Mouse (Mus musculus): ENCODE measurements around the gene Socs7.

- TF ChIP-seq CTCF (IDR thresholded peaks at IDR 0.05; ENCODE audit: extremely low read depth, insufficient read depth, insufficient read length, insufficient replicate concordance), result no peak
- TF ChIP-seq POLR2A (IDR thresholded peaks at IDR 0.05; ENCODE audit: low read depth, low read length), result no peak
Observed at GRCm38 (mm10) chr11:97404184-97404760, 41.9 kb downstream of the Socs7 start.

Measured in spleen, adult 2 months (tissue).